Mouse (Mus musculus): ENCODE data around the gene Mllt11.

- TF ChIP-seq CTCF (IDR thresholded peaks at IDR 0.05; ENCODE audit: control insufficient read depth, insufficient read depth, insufficient read length) (no peak), CEBPB (IDR thresholded peaks at IDR 0.05; ENCODE audit: low read depth) (no peak), MYOD1 (IDR thresholded peaks at IDR 0.05; ENCODE audit: control insufficient read depth, insufficient read length, low read depth) (no peak)
These were observed 3.7 kb upstream of the Mllt11 start for GRCm38 (mm10) chr3:95235386-95236301.

Data from C2C12 (cell line).